Mouse (Mus musculus): ENCODE measurements around the gene Inca1.

The Inca1 gene

GRCm38 (mm10) chr11:70699722-70700556, at the start of gene Inca1, which contains the start of gene Kif1c:
TSS of gene Inca1 (minus strand) at chr11:70700155.
TSS of gene Kif1c (plus strand) at chr11:70700548.
- DNase-seq (ENCODE audit: low read depth, low spot score), result peak; percentile 92

GRCm38 (mm10) chr11:70747876-70748545, 48.1 kb upstream of the Inca1 start:
- DNase-seq (ENCODE audit: low read depth, low spot score), result no peak

DNA sequence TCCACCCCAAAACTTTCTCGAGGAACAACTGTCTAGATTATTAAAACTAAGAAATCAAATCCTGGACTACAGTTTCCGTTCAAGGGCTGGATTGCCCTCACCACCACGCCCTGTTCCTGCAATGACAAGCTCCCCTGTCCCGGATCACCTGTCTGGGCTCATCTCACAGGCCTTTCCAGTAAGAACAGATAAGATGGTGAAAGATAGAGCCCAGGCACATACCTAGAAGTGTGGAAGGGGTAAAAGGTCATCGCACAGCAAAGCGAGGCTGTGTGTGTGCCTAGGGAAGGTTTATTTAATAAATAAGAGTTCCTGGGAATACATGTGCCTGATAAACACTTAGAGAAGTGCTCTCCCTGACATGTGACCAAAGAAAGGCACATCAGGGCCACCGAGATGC, 45.7 kb upstream of the Inca1 start:
- no peak for DNase-seq (ENCODE audit: low read depth, low spot score)

DNA sequence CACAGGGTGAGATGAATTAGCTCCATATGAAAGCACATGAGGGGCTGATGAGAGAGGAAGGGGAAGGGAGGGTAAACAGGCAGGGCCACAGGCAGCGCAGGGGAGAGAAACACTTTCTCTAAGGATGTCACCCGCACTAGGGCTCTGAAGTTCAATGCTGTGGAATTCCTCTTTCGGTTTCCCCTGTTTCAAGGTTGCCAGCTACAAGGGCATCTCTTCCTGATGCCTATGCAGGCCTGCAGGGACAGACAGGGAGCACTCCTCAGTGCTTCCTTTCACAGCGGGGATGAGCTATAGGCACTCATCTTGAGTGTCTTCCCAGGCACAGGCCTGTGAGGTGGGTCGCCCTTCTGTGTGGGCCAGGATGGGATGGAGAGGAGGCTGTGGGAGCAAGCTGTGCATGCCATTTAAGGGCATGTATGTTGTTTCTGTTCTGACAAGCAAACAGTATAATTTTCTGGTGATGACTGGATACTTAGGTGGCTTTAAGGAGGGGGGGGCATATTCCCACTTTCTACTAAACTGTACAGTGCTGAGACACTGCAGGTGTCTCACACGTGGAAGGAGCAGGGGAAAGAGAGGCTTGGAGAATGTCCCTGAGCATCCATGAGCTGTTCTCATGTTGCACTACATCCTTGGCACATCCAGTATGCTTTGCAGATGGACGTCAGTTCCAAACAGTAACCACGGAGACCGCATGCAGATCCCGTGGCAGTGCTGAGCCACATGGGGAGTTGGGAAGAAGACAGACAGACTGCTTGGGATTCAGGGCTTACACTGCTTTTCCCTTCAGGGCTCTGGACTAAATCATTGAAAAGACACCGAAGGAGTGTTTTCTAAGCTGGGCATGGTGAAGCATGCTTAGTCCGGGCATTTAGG, 42.9 kb upstream of the Inca1 start:
- no peak for DNase-seq (ENCODE audit: low read depth, low spot score)

GRCm38 (mm10) chr11:70742117-70742516, 42.2 kb upstream of the Inca1 start:
- DNase-seq (ENCODE audit: low read depth, low spot score), result no peak

DNA sequence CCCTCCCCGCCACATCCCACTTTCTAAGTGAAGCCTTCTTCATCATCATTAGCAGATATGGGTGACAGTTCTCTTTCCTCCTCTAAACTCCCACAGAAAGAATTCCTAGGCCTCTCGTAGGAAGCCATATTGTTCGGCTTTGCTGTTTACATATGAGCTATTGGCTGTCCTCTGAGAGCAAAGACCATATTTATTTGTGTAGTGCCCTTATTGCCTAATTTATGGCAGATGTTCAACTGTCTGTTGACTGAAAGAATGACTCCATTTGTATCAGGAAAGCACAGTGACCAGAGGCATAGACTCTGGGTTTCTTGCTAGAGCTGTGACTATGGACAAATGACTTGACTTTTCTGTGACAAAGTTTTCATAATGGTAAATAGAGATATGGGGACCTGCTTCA, 41.6 kb upstream of the Inca1 start:
- DNase-seq (ENCODE audit: low read depth, low spot score), result no peak

- no peak for DNase-seq (ENCODE audit: low read depth, low spot score)
Observed at GRCm38 (mm10) chr11:70737749-70738148, 37.8 kb upstream of the Inca1 start.

DNA sequence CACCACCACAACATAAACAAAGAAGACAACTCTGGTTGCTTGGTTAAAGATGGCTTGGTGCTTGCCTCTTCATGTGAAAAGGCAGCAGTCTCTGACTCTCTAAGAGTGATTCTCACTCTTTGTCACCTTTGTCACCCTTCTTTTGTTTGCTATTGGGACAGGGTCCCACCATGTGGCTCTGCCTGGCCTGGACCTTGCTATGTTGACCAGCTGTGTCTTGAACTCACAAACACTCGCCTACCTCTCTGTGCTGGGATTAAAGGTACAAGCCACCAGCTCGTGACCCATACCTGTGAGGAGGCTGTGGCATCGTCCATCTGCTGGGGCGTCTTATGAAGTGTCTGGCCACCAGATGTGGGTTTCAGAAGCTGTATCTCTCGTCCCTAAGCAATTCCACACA, 33.3 kb upstream of the Inca1 start:
- DNase-seq (ENCODE audit: low read depth, low spot score), result no peak

- no peak for DNase-seq (ENCODE audit: low read depth, low spot score)
Observed at GRCm38 (mm10) chr11:70731178-70731577, 31.2 kb upstream of the Inca1 start.

GRCm38 (mm10) chr11:70730427-70731038, 30.6 kb upstream of the Inca1 start:
- DNase-seq (ENCODE audit: low read depth, low spot score), result no peak

DNA sequence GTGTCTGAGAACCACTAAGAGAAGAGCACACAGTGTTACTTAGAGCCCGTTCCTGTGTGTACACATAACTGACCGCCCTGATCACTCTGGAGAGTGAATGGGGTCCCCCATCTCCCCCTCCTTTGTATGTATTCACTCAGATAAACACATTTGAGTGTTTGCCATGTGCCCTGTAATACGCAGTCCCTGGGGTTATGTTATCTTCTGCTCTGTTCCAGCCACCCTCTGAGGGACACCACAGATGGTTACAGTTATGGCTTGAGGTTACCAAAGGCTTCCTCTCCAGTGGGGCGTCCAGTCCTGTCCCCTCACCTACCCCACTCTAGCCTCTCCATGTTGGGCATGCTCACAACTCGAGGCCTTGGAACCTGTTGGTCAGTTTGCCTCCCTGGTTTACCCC, 27.4 kb upstream of the Inca1 start:
- no peak for DNase-seq (ENCODE audit: low read depth, low spot score)

GRCm38 (mm10) chr11:70726585-70726984, 26.6 kb upstream of the Inca1 start:
- DNase-seq (ENCODE audit: low read depth, low spot score), result no peak

DNA sequence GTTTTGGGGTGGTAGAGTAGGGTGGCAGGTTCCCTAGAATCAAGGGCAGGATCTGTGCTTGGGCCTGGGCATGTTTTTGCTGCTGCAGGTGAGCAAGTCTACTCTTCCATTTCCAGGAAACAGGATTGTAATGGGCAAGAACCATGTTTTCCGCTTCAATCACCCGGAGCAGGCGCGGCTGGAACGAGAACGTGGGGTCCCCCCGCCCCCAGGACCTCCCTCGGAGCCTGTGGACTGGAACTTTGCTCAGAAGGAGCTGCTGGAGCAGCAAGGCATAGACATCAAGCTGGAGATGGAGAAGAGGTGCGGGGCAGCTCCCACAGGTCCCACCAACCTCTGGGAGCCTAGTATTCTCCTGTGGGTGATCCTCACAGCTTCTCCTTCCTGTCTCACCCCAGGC, 24.8 kb upstream of the Inca1 start:
- no peak for DNase-seq (ENCODE audit: low read depth, low spot score)

GRCm38 (mm10) chr11:70721072-70721471, 21.1 kb upstream of the Inca1 start:
- no peak for DNase-seq (ENCODE audit: low read depth, low spot score)

DNA sequence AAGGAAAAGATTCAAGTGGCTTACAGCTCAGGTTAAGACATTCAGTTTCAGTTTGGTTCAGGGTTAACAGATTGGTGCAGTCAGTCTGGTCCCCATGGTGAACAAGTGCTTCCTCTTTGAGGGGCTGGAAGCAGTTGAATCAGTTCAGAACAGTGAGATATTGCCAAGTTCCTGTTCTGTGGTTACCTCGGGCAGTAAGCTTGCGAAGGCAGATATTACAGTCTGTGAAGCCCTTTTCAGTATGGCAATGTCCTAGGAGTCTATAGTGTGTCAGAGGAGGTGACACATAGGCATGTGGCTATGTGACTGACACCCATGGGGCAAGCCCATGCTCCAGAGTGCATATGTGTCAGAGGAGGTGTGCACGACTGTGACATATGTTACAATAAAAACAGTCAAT, 20.6 kb upstream of the Inca1 start:
- DNase-seq (ENCODE audit: low read depth, low spot score), result no peak

- DNase-seq (ENCODE audit: low read depth, low spot score), result no peak
Observed at GRCm38 (mm10) chr11:70718481-70718880, 18.5 kb upstream of the Inca1 start.

- DNase-seq (ENCODE audit: low read depth, low spot score), result no peak
Observed at GRCm38 (mm10) chr11:70715832-70716231, 15.9 kb upstream of the Inca1 start.

GRCm38 (mm10) chr11:70713222-70713621, 13.3 kb upstream of the Inca1 start:
- DNase-seq (ENCODE audit: low read depth, low spot score), result no peak

DNA sequence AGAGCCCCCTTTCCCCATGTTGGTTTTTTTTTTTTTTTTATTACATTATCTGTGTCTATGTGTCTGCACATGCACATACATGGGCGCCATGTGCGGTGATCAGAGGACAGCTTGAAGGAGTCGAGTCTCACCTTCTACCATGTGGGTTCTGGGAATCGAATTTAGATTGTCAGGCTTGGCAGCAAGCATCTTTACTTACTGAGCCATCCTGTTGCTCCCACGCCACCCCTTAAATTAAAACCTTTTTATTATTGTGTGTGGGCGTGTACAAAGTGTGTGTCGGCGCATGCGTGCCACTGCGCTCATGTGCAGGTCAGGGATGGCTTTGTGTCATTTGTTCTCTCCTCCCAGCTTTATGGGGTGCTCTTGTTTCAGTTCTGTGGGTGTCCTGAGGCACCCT, 11.1 kb upstream of the Inca1 start:
- no peak for DNase-seq (ENCODE audit: low read depth, low spot score)

GRCm38 (mm10) chr11:70706127-70706526, 6.2 kb upstream of the Inca1 start:
- DNase-seq (ENCODE audit: low read depth, low spot score), result no peak

DNA sequence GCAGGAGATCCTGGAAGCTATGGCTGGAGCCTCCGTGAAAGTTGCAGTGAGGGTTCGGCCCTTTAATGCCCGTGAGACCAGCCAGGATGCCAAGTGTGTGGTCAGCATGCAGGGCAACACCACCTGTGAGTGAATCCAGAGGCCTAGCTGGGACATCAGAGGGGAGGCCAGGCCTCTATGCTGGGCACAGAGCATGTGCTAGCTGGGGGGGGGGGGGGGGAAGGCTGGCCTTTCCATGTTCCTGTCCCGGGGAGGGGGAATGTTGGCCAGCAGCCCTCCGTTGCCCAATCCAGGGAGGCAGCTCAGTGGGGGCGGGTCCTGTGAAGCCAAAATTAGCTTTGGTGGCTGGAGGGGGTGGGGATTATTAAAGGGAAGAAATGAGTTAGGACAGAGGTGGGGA, 2.8 kb upstream of the Inca1 start:
- no peak for DNase-seq (ENCODE audit: low read depth, low spot score)

Data from WW6 (cell line).